Mouse (Mus musculus): Measurements from ENCODE around the gene Phospho2. TPM values are rescaled to one million over a fixed set of nuclear protein-coding genes. Genes with fewer than 3 reads are reported as not detected.

Gene Phospho2
- total and polyA plus RNA-seq, 3 experiments: 18.2 to 26.8 (median 25.3) TPM

DNA sequence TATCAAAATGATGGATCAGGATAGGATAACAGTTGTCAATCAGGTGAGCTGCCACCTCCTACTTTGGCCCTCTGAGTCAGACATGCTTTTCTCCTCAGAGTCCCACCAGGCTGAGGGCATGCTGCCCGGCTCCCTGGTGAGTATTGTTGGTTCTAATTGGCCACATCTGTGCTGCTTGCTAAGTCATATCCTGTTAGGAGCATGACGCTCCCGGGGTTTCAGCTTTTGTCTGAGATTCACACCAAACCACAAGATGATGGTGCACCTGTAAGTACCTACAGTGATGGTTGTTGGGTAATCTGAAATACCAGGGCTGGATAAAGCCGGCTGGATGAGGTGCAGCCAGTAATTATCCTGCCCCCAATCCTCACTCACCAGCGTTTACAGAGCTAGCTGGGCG lies 50.8 kb downstream of the Phospho2 start:
- TF ChIP-seq POLR2A (IDR thresholded peaks at IDR 0.05; ENCODE audit: insufficient read depth, low read depth, low read length) (no peak), CTCF (IDR thresholded peaks at IDR 0.05) (no peak), EP300 (IDR thresholded peaks at IDR 0.05; ENCODE audit: insufficient read depth, low read depth, low read length) (no peak)
- 35% methylated on average over 6 of the region's 6 CpGs for WGBS
- Histone ChIP-seq H3K79me2 (replicated peaks; ENCODE audit: control insufficient read depth, insufficient read depth, low read length) (no peaks in the 10 kb centered on the region), H3K27me3 (ENCODE audit: control insufficient read depth, insufficient read depth, low read length) (no peaks in the 10 kb centered on the region), H3K27ac (no peak overlapping the region), H3K4me1 (ENCODE audit: control insufficient read depth, insufficient read depth, low read length) (no peaks in the 10 kb centered on the region), H3K4me3 (no peak overlapping the region), H3K9ac (ENCODE audit: low read depth, low read length) (no peak overlapping the region), H3K36me3 (ENCODE audit: control insufficient read depth, insufficient read depth, low read length) (no peaks in the 10 kb centered on the region)
- intact Hi-C loops (cut with DNase I): no loop called here
- DNase-seq: no peak

GRCm38 (mm10) chr2:69849215-69849614 lies 59.8 kb downstream of the Phospho2 start:
- H3K4me1 ChIP-seq (ENCODE audit: control insufficient read depth, insufficient read depth, low read length): peaks cover 4% of the 10 kb centered on the region
- intact Hi-C loops (cut with DNase I): no loop called here
- no peak for DNase-seq
- H3K4me3 ChIP-seq: no peak overlapping the region
- TF ChIP-seq EP300 (IDR thresholded peaks at IDR 0.05; ENCODE audit: insufficient read depth, low read depth, low read length) (no peak), CTCF (IDR thresholded peaks at IDR 0.05) (no peak), POLR2A (IDR thresholded peaks at IDR 0.05; ENCODE audit: insufficient read depth, low read depth, low read length) (no peak)
- WGBS: 26% methylated on average over 6 of the region's 6 CpGs
- no peak overlapping the region for H3K27ac ChIP-seq
- no peaks in the 10 kb centered on the region for H3K36me3 ChIP-seq (ENCODE audit: control insufficient read depth, insufficient read depth, low read length)
- no peaks in the 10 kb centered on the region for H3K27me3 ChIP-seq (ENCODE audit: control insufficient read depth, insufficient read depth, low read length)
- H3K9ac ChIP-seq (ENCODE audit: low read depth, low read length): peak overlapping the region; percentile 12; the same call in 1 of the 2 replicates
- no peaks in the 10 kb centered on the region for H3K79me2 ChIP-seq (replicated peaks; ENCODE audit: control insufficient read depth, insufficient read depth, low read length)

Other genes starting within 250 kb of the Phospho2 start
- 1 to 10 TPM in 1 of 2 experiments, under 1 TPM in 1; 0.84 to 1.2 TPM for gene Lrp2, start 203.6 kb upstream of the Phospho2 start, total RNA-seq (2021)
- 0.31 and 0.61 TPM in 2 replicates for gene Lrp2, start 203.6 kb upstream of the Phospho2 start, polyA plus RNA-seq (2012; rRNA removed)
- 1 to 10 TPM; 5.1 to 5.2 TPM for gene Bbs5, start 142.5 kb upstream of the Phospho2 start, total RNA-seq (2021)
- gene Bbs5, start 142.5 kb upstream of the Phospho2 start, polyA plus RNA-seq (2012; rRNA removed): 1.6 and 2.0 TPM in 2 replicates
- 10 to 100 TPM; 67.3 to 75.7 TPM for gene Klhl41, start 119.5 kb upstream of the Phospho2 start, total RNA-seq (2021)
- gene Klhl41, start 119.5 kb upstream of the Phospho2 start, polyA plus RNA-seq (2012; rRNA removed): 19.3 and 40.7 TPM in 2 replicates
- gene Fastkd1, start 76.1 kb upstream of the Phospho2 start, total RNA-seq (2021): 10 to 100 TPM; 27.1 to 33.1 TPM
- 8.8 and 17.2 TPM in 2 replicates for gene Fastkd1, start 76.1 kb upstream of the Phospho2 start, polyA plus RNA-seq (2012; rRNA removed)
- 10 to 100 TPM; 35.5 to 36.2 TPM for gene Ppig, start 67.1 kb upstream of the Phospho2 start, total RNA-seq (2021)
- gene Ppig, start 67.1 kb upstream of the Phospho2 start, polyA plus RNA-seq (2012; rRNA removed): 1.7 and 4.4 TPM in 2 replicates
- gene Ccdc173, start within 50 bp of the Phospho2 start, total RNA-seq (2021): under 1 TPM; 0.59 to 0.65 TPM
- 0.12 and 0.23 TPM in 2 replicates for gene Ccdc173, start within 50 bp of the Phospho2 start, polyA plus RNA-seq (2012; rRNA removed)
- gene Klhl23, start 32.3 kb downstream of the Phospho2 start, total RNA-seq (2021): 10 to 100 TPM; 31.8 to 32.3 TPM
- 10.3 and 24.2 TPM in 2 replicates for gene Klhl23, start 32.3 kb downstream of the Phospho2 start, polyA plus RNA-seq (2012; rRNA removed)
- 10 to 100 TPM; 58.4 to 64.0 TPM for gene Ssb, start 71.9 kb downstream of the Phospho2 start, total RNA-seq (2021)
- 4.3 and 10.7 TPM in 2 replicates for gene Ssb, start 71.9 kb downstream of the Phospho2 start, polyA plus RNA-seq (2012; rRNA removed)
- gene Mettl5, start 96.0 kb downstream of the Phospho2 start, total RNA-seq (2021): 10 to 100 TPM; 20.4 to 24.9 TPM
- gene Mettl5, start 96.0 kb downstream of the Phospho2 start, polyA plus RNA-seq (2012; rRNA removed): 5.5 and 7.2 TPM in 2 replicates
- 100 to 1,000 TPM; 112 to 117 TPM for gene Ubr3, start 107.6 kb downstream of the Phospho2 start, total RNA-seq (2021)
- 26.0 and 50.8 TPM in 2 replicates for gene Ubr3, start 107.6 kb downstream of the Phospho2 start, polyA plus RNA-seq (2012; rRNA removed)
- gene Myo3b, start 249.5 kb downstream of the Phospho2 start, total RNA-seq (2021): under 1 TPM in 1 of 2 experiments, not detected in 1; 0.08 TPM
- not detected in 2 replicates for gene Myo3b, start 249.5 kb downstream of the Phospho2 start, polyA plus RNA-seq (2012; rRNA removed)

Data from heart, adult 2 months (tissue).